Mouse (Mus musculus) limb, embryonic 12.5 days (tissue): ENCODE measurements at regions not wholly inside any gene's neighbourhood (a gene's known extent, or its start where the extent isn't known, plus 50 kb on each side); places are given as distances from the start of the nearest gene placed in this dataset.

Experiments
- ATAC-seq: fragments of 200-750 bp; cut with Nextera tagmentation; 2 replicates; pipeline ENCODE4 v1.8.0; 2017; ENCODE audit warnings: low read depth, moderate TSS enrichment; ENCODE audit not compliant: insufficient number of reproducible peaks, insufficient read depth, low FRiP score, low TSS enrichment
- H3K27ac ChIP-seq: fragments of 300-500 bp; sonication (generic); 2 replicates; pipeline ENCODE4 v1.5.1; 2016; ENCODE audit warnings: mild to moderate bottlenecking, moderate library complexity
- H3K27me3 ChIP-seq: fragments of 300-500 bp; sonication (generic); 2 replicates; pipeline ENCODE4 v1.6.1; 2016; ENCODE audit warnings: mild to moderate bottlenecking, moderate library complexity
- H3K36me3 ChIP-seq: fragments of 300-500 bp; sonication (generic); 2 replicates; pipeline ENCODE4 v1.6.1; 2016; ENCODE audit warnings: mild to moderate bottlenecking, moderate library complexity
- H3K4me1 ChIP-seq: fragments of 300-500 bp; sonication (generic); replicated peaks from 2 replicates; pipeline ENCODE4 v1.6.1; 2016
- H3K4me2 ChIP-seq: fragments of 300-500 bp; sonication (generic); 2 replicates; pipeline ENCODE4 v1.6.1; 2016; ENCODE audit warnings: mild to moderate bottlenecking, moderate library complexity
- H3K4me3 ChIP-seq: fragments of 300-500 bp; sonication (generic); replicated peaks from 2 replicates; pipeline ENCODE4 v1.5.1; 2016; ENCODE audit warnings: mild to moderate bottlenecking
- H3K9ac ChIP-seq: fragments of 300-500 bp; sonication (generic); replicated peaks from 2 replicates; pipeline ENCODE4 v1.6.1; 2016; ENCODE audit warnings: mild to moderate bottlenecking, moderate library complexity
- H3K9me3 ChIP-seq: fragments of 300-500 bp; sonication (generic); 2 replicates; pipeline ENCODE4 v1.6.1; 2016; ENCODE audit warnings: mild to moderate bottlenecking, moderate library complexity
- WGBS: fragments of 180-500 bp; shearing (Covaris S2); methylation state at CpG from one replicate; pipeline ENCODE4 v1.1.7; 2016; 5-methylcytosine and 5-hydroxymethylcytosine counted together

- no peak for ATAC-seq
Measured at GRCm38 (mm10) chr12:9337891-9338672, 231.8 kb upstream of the Osr1 start.

GRCm38 (mm10) chr12:9338801-9339231 is 231.1 kb upstream of the Osr1 start:
- Histone ChIP-seq H3K9me3 (no peaks in the 10 kb centered on the region), H3K4me2 (peak overlapping the region; percentile 30), H3K27me3 (no peaks in the 10 kb centered on the region), H3K9ac (no peak overlapping the region), H3K36me3 (no peaks in the 10 kb centered on the region), H3K27ac (peak overlapping the region; percentile 87), H3K4me1 (peaks cover 46% of the 10 kb centered on the region), H3K4me3 (no peak overlapping the region)
- ATAC-seq, result peak; percentile 65
- WGBS, result 9% methylated on average over 7 of the region's 7 CpGs

More at GRCm38 (mm10) chr12:9337891-9338672, 231.8 kb upstream of the Osr1 start:
- H3K9ac ChIP-seq, result no peak overlapping the region
- H3K27ac ChIP-seq, result peak overlapping the region; percentile 87
- H3K4me3 ChIP-seq, result no peak overlapping the region
- WGBS, result 46% methylated on average over 5 of the region's 5 CpGs
- peaks cover 46% of the 10 kb centered on the region for H3K4me1 ChIP-seq
- peak overlapping the region; percentile 30; the same call in 1 of the 2 replicates for H3K4me2 ChIP-seq
- no peaks in the 10 kb centered on the region for H3K27me3 ChIP-seq
- no peaks in the 10 kb centered on the region for H3K36me3 ChIP-seq
- H3K9me3 ChIP-seq, result no peaks in the 10 kb centered on the region

GRCm38 (mm10) chr12:9340769-9341168 is 229.1 kb upstream of the Osr1 start:
- peak; percentile 60 for ATAC-seq
- Histone ChIP-seq H3K27me3 (no peaks in the 10 kb centered on the region), H3K9ac (no peak overlapping the region), H3K4me3 (no peak overlapping the region), H3K4me2 (no peak overlapping the region), H3K36me3 (no peaks in the 10 kb centered on the region), H3K4me1 (peaks cover 50% of the 10 kb centered on the region), H3K27ac (peak overlapping the region; percentile 87; the same call in 1 of the 2 replicates), H3K9me3 (no peaks in the 10 kb centered on the region)

- Histone ChIP-seq H3K4me2 (no peak overlapping the region), H3K27ac (peak overlapping the region; percentile 1; the same call in 1 of the 2 replicates), H3K27me3 (no peaks in the 10 kb centered on the region), H3K9ac (no peak overlapping the region), H3K4me1 (peaks cover 28% of the 10 kb centered on the region), H3K4me3 (no peak overlapping the region), H3K36me3 (no peaks in the 10 kb centered on the region), H3K9me3 (no peaks in the 10 kb centered on the region)
- ATAC-seq, result no peak
- WGBS, result 29% methylated on average over 1 of the region's 1 CpGs
Measured at GRCm38 (mm10) chr12:9345359-9345758, 224.6 kb upstream of the Osr1 start.

- H3K9me3 ChIP-seq, result no peaks in the 10 kb centered on the region
- peaks cover 5% of the 10 kb centered on the region for H3K4me1 ChIP-seq
- H3K4me2 ChIP-seq, result no peak overlapping the region
- no peak overlapping the region for H3K27ac ChIP-seq
- no peak overlapping the region for H3K4me3 ChIP-seq
- no peak overlapping the region for H3K9ac ChIP-seq
- no peaks in the 10 kb centered on the region for H3K27me3 ChIP-seq
- WGBS, result 88% methylated on average over 4 of the region's 4 CpGs
- ATAC-seq, result no peak
- no peaks in the 10 kb centered on the region for H3K36me3 ChIP-seq
Measured at GRCm38 (mm10) chr12:9355512-9355911, 214.4 kb upstream of the Osr1 start.

GRCm38 (mm10) chr12:9357856-9358255 is 212.1 kb upstream of the Osr1 start:
- no peak overlapping the region for H3K9ac ChIP-seq
- peaks cover 5% of the 10 kb centered on the region for H3K4me1 ChIP-seq
- WGBS, result 85% methylated on average over 5 of the region's 5 CpGs
- no peak overlapping the region for H3K27ac ChIP-seq
- no peak for ATAC-seq
- no peak overlapping the region for H3K4me3 ChIP-seq
- no peaks in the 10 kb centered on the region for H3K9me3 ChIP-seq
- no peaks in the 10 kb centered on the region for H3K27me3 ChIP-seq
- no peak overlapping the region for H3K4me2 ChIP-seq
- no peaks in the 10 kb centered on the region for H3K36me3 ChIP-seq

GRCm38 (mm10) chr12:9358872-9359271 is 211.0 kb upstream of the Osr1 start:
- 33% methylated on average over 8 of the region's 8 CpGs for WGBS
- Histone ChIP-seq H3K27ac (no peak overlapping the region), H3K4me1 (peaks cover 5% of the 10 kb centered on the region), H3K27me3 (no peaks in the 10 kb centered on the region), H3K9ac (no peak overlapping the region), H3K4me3 (no peak overlapping the region), H3K4me2 (no peak overlapping the region), H3K9me3 (no peaks in the 10 kb centered on the region), H3K36me3 (no peaks in the 10 kb centered on the region)
- peak; percentile 31; the same call in 1 of the 2 replicates for ATAC-seq

GRCm38 (mm10) chr12:9365931-9366330 is 204.0 kb upstream of the Osr1 start:
- no peaks in the 10 kb centered on the region for H3K27me3 ChIP-seq
- no peak overlapping the region for H3K4me2 ChIP-seq
- H3K4me3 ChIP-seq, result no peak overlapping the region
- no peak overlapping the region for H3K9ac ChIP-seq
- no peaks in the 10 kb centered on the region for H3K36me3 ChIP-seq
- H3K9me3 ChIP-seq, result no peaks in the 10 kb centered on the region
- H3K4me1 ChIP-seq, result peaks cover 15% of the 10 kb centered on the region
- no peak overlapping the region for H3K27ac ChIP-seq
- no peak for ATAC-seq
- WGBS, result 53% methylated on average over 1 of the region's 1 CpGs

- Histone ChIP-seq H3K27ac (peak overlapping the region; percentile 54; the same call in 1 of the 2 replicates), H3K27me3 (no peaks in the 10 kb centered on the region), H3K4me1 (peaks cover 15% of the 10 kb centered on the region), H3K4me3 (no peak overlapping the region), H3K36me3 (no peaks in the 10 kb centered on the region), H3K9me3 (no peaks in the 10 kb centered on the region), H3K4me2 (no peak overlapping the region), H3K9ac (no peak overlapping the region)
- 37% methylated on average over 5 of the region's 5 CpGs for WGBS
- peak; percentile 78; the same call in 1 of the 2 replicates for ATAC-seq
Measured at GRCm38 (mm10) chr12:9368682-9369081, 201.2 kb upstream of the Osr1 start.

- Histone ChIP-seq H3K9ac (no peak overlapping the region), H3K4me1 (peaks cover 19% of the 10 kb centered on the region), H3K27ac (no peak overlapping the region), H3K4me2 (no peak overlapping the region), H3K4me3 (no peak overlapping the region), H3K36me3 (no peaks in the 10 kb centered on the region), H3K27me3 (no peaks in the 10 kb centered on the region), H3K9me3 (no peaks in the 10 kb centered on the region)
- no peak for ATAC-seq
- 71% methylated on average over 3 of the region's 3 CpGs for WGBS
Measured at GRCm38 (mm10) chr12:9401956-9402355, 168.0 kb upstream of the Osr1 start.

- 52% methylated on average over 7 of the region's 7 CpGs for WGBS
- H3K27me3 ChIP-seq, result no peaks in the 10 kb centered on the region
- no peak for ATAC-seq
- H3K4me1 ChIP-seq, result peaks cover 19% of the 10 kb centered on the region
- H3K4me3 ChIP-seq, result no peak overlapping the region
- no peak overlapping the region for H3K9ac ChIP-seq
- H3K36me3 ChIP-seq, result no peaks in the 10 kb centered on the region
- H3K4me2 ChIP-seq, result no peak overlapping the region
- H3K9me3 ChIP-seq, result no peaks in the 10 kb centered on the region
- H3K27ac ChIP-seq, result peak overlapping the region; percentile 59; the same call in 1 of the 2 replicates
Measured at GRCm38 (mm10) chr12:9404981-9405380, 164.9 kb upstream of the Osr1 start.

GRCm38 (mm10) chr12:9419311-9419710 is 150.6 kb upstream of the Osr1 start:
- 56% methylated on average over 3 of the region's 3 CpGs for WGBS
- Histone ChIP-seq H3K4me2 (no peak overlapping the region), H3K4me1 (no peaks in the 10 kb centered on the region), H3K9me3 (no peaks in the 10 kb centered on the region), H3K9ac (no peak overlapping the region), H3K27ac (no peak overlapping the region), H3K27me3 (no peaks in the 10 kb centered on the region), H3K36me3 (no peaks in the 10 kb centered on the region), H3K4me3 (no peak overlapping the region)
- ATAC-seq, result no peak
